Comparison of ENCODE assay signal across 26 mouse cellular contexts in genomic region chr12:24661100-24661499, GRCm38 (mm10). TPM values are rescaled to one million over a fixed set of nuclear protein-coding genes. Genes with fewer than 3 reads are reported as not detected.
DNase-seq lines count a peak whose midpoint lies in the region; ATAC-seq and TF ChIP-seq lines count a peak whose summit lies in the region.
"Had no signal": no experiment of that assay in that cellular context is flagged by ENCODE, and none has a peak within 500 bp of the region (broad histone marks: within the 10 kb centered on the region; RNA-seq: fewer than 3 reads in every experiment).

No protein-coding gene starts in this region.

- H3K9ac ChIP-seq in heart, embryonic 16.5 days (ENCODE audit: low read length): no peak overlapping the region
- H3K9ac ChIP-seq in heart, embryonic 12.5 days: no peak overlapping the region
- H3K9ac ChIP-seq in kidney, embryonic 16.5 days (replicated peaks; ENCODE audit: low read length): no peak overlapping the region
- H3K9ac ChIP-seq in liver, embryonic 16.5 days (ENCODE audit: low read depth, low read length): no peak overlapping the region
- no peak overlapping the region for H3K9ac ChIP-seq in liver, embryonic 11.5 days (ENCODE audit: low read depth, low read length)
- H3K9ac ChIP-seq in liver, postnatal 0 days (replicated peaks): no peak overlapping the region
- H3K9ac ChIP-seq: forebrain, embryonic 13.5 days; liver, embryonic 13.5 days; lung, embryonic 15.5 days; midbrain, embryonic 15.5 days; neural tube, embryonic 15.5 days had no signal

- ATAC-seq in heart, embryonic 16.5 days (replicated peaks; ENCODE audit: extremely low read depth, insufficient read depth, low FRiP score): no peak
- ATAC-seq in heart, embryonic 12.5 days (ENCODE audit: insufficient number of reproducible peaks, low FRiP score): no peak
- no peak for ATAC-seq in kidney, embryonic 16.5 days (ENCODE audit: low FRiP score, low TSS enrichment)
- peak; percentile 77 for ATAC-seq in liver, embryonic 16.5 days (ENCODE audit: low read depth)
- no peak for ATAC-seq in liver, embryonic 11.5 days (replicated peaks; ENCODE audit: low FRiP score)
- peak; percentile 88 for ATAC-seq in liver, postnatal 0 days
- ATAC-seq: forebrain, embryonic 13.5 days; hindbrain, embryonic 16.5 days; midbrain, embryonic 15.5 days; Patski had no signal

- no peaks in the 10 kb centered on the region for H3K9me3 ChIP-seq in heart, embryonic 16.5 days (replicated peaks; ENCODE audit: control insufficient read depth, low read length)
- H3K9me3 ChIP-seq in heart, embryonic 12.5 days (replicated peaks): no peaks in the 10 kb centered on the region
- H3K9me3 ChIP-seq in kidney, embryonic 16.5 days (ENCODE audit: low read length): no peaks in the 10 kb centered on the region
- no peaks in the 10 kb centered on the region for H3K9me3 ChIP-seq in liver, embryonic 16.5 days (replicated peaks; ENCODE audit: control insufficient read depth, low read length)
- H3K9me3 ChIP-seq in liver, embryonic 11.5 days (ENCODE audit: control insufficient read depth, low read length): no peaks in the 10 kb centered on the region
- H3K9me3 ChIP-seq in liver, postnatal 0 days (ENCODE audit: low read length): no peaks in the 10 kb centered on the region
- H3K9me3 ChIP-seq: forebrain, embryonic 13.5 days; liver, embryonic 13.5 days; lung, embryonic 15.5 days; midbrain, embryonic 10.5 days; midbrain, embryonic 15.5 days; neural tube, embryonic 15.5 days had no signal

- no peaks in the 10 kb centered on the region for H3K27me3 ChIP-seq in heart, embryonic 16.5 days (ENCODE audit: control insufficient read depth, insufficient read depth, low read length)
- H3K27me3 ChIP-seq in heart, embryonic 12.5 days (replicated peaks): no peaks in the 10 kb centered on the region
- no peaks in the 10 kb centered on the region for H3K27me3 ChIP-seq in kidney, embryonic 16.5 days (ENCODE audit: insufficient read depth, low read length)
- H3K27me3 ChIP-seq in liver, embryonic 16.5 days (ENCODE audit: control insufficient read depth, insufficient read depth, low read depth, low read length): no peaks in the 10 kb centered on the region
- H3K27me3 ChIP-seq in liver, embryonic 11.5 days (replicated peaks; ENCODE audit: control insufficient read depth, insufficient read depth, low read length): no peaks in the 10 kb centered on the region
- H3K27me3 ChIP-seq in liver, postnatal 0 days (ENCODE audit: insufficient read depth, low read length): no peaks in the 10 kb centered on the region
- H3K27me3 ChIP-seq: forebrain, embryonic 13.5 days; liver, embryonic 13.5 days; lung, embryonic 15.5 days; midbrain, embryonic 15.5 days; neural tube, embryonic 15.5 days; Patski had no signal

- 0 out of 2 replicates have a peak, but pooled peaks have one; percentile 37 for TF ChIP-seq EP300 in liver, postnatal 0 days (IDR thresholded peaks at IDR 0.05; ENCODE audit: low read depth)

- peaks cover 12% of the 10 kb centered on the region for H3K36me3 ChIP-seq in heart, embryonic 16.5 days (ENCODE audit: control insufficient read depth, insufficient read depth)
- H3K36me3 ChIP-seq in heart, embryonic 12.5 days: peaks cover 62% of the 10 kb centered on the region
- peaks cover 49% of the 10 kb centered on the region for H3K36me3 ChIP-seq in kidney, embryonic 16.5 days (ENCODE audit: insufficient read depth, low read length)
- H3K36me3 ChIP-seq in liver, embryonic 16.5 days (ENCODE audit: control insufficient read depth, insufficient read depth): peaks cover 44% of the 10 kb centered on the region
- H3K36me3 ChIP-seq in liver, embryonic 11.5 days (ENCODE audit: control insufficient read depth, insufficient read depth, low read length): peaks cover 27% of the 10 kb centered on the region
- H3K36me3 ChIP-seq in liver, postnatal 0 days (replicated peaks; ENCODE audit: insufficient read depth, low read length): peaks cover 50% of the 10 kb centered on the region

- no peak for TF ChIP-seq CTCF in liver, postnatal 0 days (IDR thresholded peaks at IDR 0.05; ENCODE audit: low read depth)

- 50% methylated on average over 4 of the region's 4 CpGs for WGBS in heart, embryonic 16.5 days
- 83% methylated on average over 4 of the region's 4 CpGs for WGBS in heart, embryonic 12.5 days
- 82% methylated on average over 4 of the region's 4 CpGs for WGBS in kidney, embryonic 16.5 days
- 48% methylated on average over 4 of the region's 4 CpGs for WGBS in liver, embryonic 16.5 days (ENCODE audit: insufficient replicate concordance)
- 74% methylated on average over 4 of the region's 4 CpGs for WGBS in liver, embryonic 11.5 days
- WGBS in liver, postnatal 0 days (ENCODE audit: insufficient replicate concordance): 45% methylated on average over 4 of the region's 4 CpGs

- peaks cover 31% of the 10 kb centered on the region for H3K4me1 ChIP-seq in heart, embryonic 16.5 days (ENCODE audit: control insufficient read depth, insufficient read depth, low read length)
- H3K4me1 ChIP-seq in heart, embryonic 12.5 days (replicated peaks): peaks cover 25% of the 10 kb centered on the region
- H3K4me1 ChIP-seq in kidney, embryonic 16.5 days (ENCODE audit: insufficient read depth, low read length): peaks cover 11% of the 10 kb centered on the region
- H3K4me1 ChIP-seq in liver, embryonic 16.5 days (ENCODE audit: control insufficient read depth, low read depth, low read length): peaks cover 28% of the 10 kb centered on the region
- peaks cover 18% of the 10 kb centered on the region for H3K4me1 ChIP-seq in liver, embryonic 11.5 days (replicated peaks; ENCODE audit: control insufficient read depth, insufficient read depth, low read length)
- peaks cover 37% of the 10 kb centered on the region for H3K4me1 ChIP-seq in liver, postnatal 0 days (ENCODE audit: insufficient read depth)
- H3K4me1 ChIP-seq: lung, embryonic 15.5 days had no signal

- DNase-seq in kidney, adult 18-20 months: peak; percentile 63
- DNase-seq in liver, embryonic 11.5 days (ENCODE audit: low spot score): no peak
- peak; percentile 67 for DNase-seq in liver, postnatal 0 days
- DNase-seq in layer of hippocampus, adult 11-12 months (ENCODE audit: low spot score): no peak
- DNase-seq: adrenal gland, postnatal 14 days; cerebellum, adult 11 months; cerebellum, adult 9-10 months; cerebellum, postnatal 36 days; gastrocnemius, postnatal 10 days; layer of hippocampus, postnatal 36 days; left cerebral cortex, postnatal 4 days; liver, embryonic 13.5 days; thymus, adult 18-20 months; thymus, postnatal 25 days had no signal

- H3K4me2 ChIP-seq in heart, embryonic 16.5 days (ENCODE audit: low read depth, low read length): no peak overlapping the region
- H3K4me2 ChIP-seq in heart, embryonic 12.5 days: no peak overlapping the region
- H3K4me2 ChIP-seq in kidney, embryonic 16.5 days (replicated peaks; ENCODE audit: low read depth, low read length): no peak overlapping the region
- no peak overlapping the region for H3K4me2 ChIP-seq in liver, embryonic 16.5 days (ENCODE audit: low read depth, low read length)
- H3K4me2 ChIP-seq in liver, embryonic 11.5 days: no peak overlapping the region
- 0 out of 2 replicates have a peak overlapping the region, but pooled peaks have one; percentile 18 for H3K4me2 ChIP-seq in liver, postnatal 0 days (ENCODE audit: low read depth, low read length)
- H3K4me2 ChIP-seq: forebrain, embryonic 13.5 days; liver, embryonic 13.5 days; lung, embryonic 15.5 days; midbrain, embryonic 15.5 days; neural tube, embryonic 15.5 days had no signal

- no peak overlapping the region for H3K4me3 ChIP-seq in heart, embryonic 16.5 days (ENCODE audit: low read length)
- H3K4me3 ChIP-seq in heart, embryonic 12.5 days: no peak overlapping the region
- H3K4me3 ChIP-seq in kidney, embryonic 16.5 days (ENCODE audit: low read length): no peak overlapping the region
- H3K4me3 ChIP-seq in liver, embryonic 16.5 days (ENCODE audit: low read depth, low read length): no peak overlapping the region
- H3K4me3 ChIP-seq in liver, embryonic 11.5 days (ENCODE audit: low read depth, low read length): no peak overlapping the region
- no peak overlapping the region for H3K4me3 ChIP-seq in liver, postnatal 0 days (ENCODE audit: low read depth, low read length)
- H3K4me3 ChIP-seq: forebrain, embryonic 13.5 days; liver, embryonic 13.5 days; lung, embryonic 15.5 days; midbrain, embryonic 10.5 days; midbrain, embryonic 15.5 days; neural tube, embryonic 15.5 days had no signal

- peak overlapping the region; percentile 58 for H3K27ac ChIP-seq in heart, embryonic 16.5 days (ENCODE audit: low read length)
- H3K27ac ChIP-seq in heart, embryonic 12.5 days (ENCODE audit: poor library complexity, severe bottlenecking): no peak overlapping the region
- no peak overlapping the region for H3K27ac ChIP-seq in kidney, embryonic 16.5 days (ENCODE audit: low read length)
- peak overlapping the region; percentile 21; the same call in 1 of the 2 replicates for H3K27ac ChIP-seq in liver, embryonic 16.5 days (ENCODE audit: low read length)
- H3K27ac ChIP-seq in liver, embryonic 11.5 days (ENCODE audit: low read depth, low read length): no peak overlapping the region
- H3K27ac ChIP-seq in liver, postnatal 0 days (ENCODE audit: low read depth): peak overlapping the region; percentile 62; the same call in 1 of the 2 replicates
- H3K27ac ChIP-seq: forebrain, embryonic 13.5 days; liver, embryonic 13.5 days; lung, embryonic 15.5 days; midbrain, embryonic 10.5 days; midbrain, embryonic 15.5 days; neural tube, embryonic 15.5 days; stomach, postnatal 0 days had no signal

RNA-seq across cellular contexts. Expression of gene Klf11, which starts 10.0 kb away (rescaled TPM):
- 20.3 and 21.1 TPM in 2 replicates for polyA plus RNA-seq in heart, embryonic 16.5 days (2015; fragmentation: Nextera tagmentation; extraction: Ambion mirVana)
- polyA plus RNA-seq in heart, embryonic 12.5 days (2016; fragmentation: Nextera tagmentation; extraction: Ambion mirVana): 20.6 and 21.6 TPM in 2 replicates
- 15.6 and 17.0 TPM in 2 replicates for polyA plus RNA-seq in kidney, embryonic 16.5 days (2015; fragmentation: Nextera tagmentation; extraction: Ambion mirVana)
- polyA plus RNA-seq in liver, embryonic 16.5 days (2015; fragmentation: Nextera tagmentation; extraction: Ambion mirVana): 9.3 and 9.7 TPM in 2 replicates
- polyA plus RNA-seq in liver, embryonic 11.5 days (2014; fragmentation: Nextera tagmentation; extraction: Ambion mirVana): 8.7 and 12.1 TPM in 2 replicates
- 4.0 and 5.3 TPM in 2 replicates for polyA plus RNA-seq in liver, postnatal 0 days (2015; fragmentation: Nextera tagmentation; extraction: Ambion mirVana)

RNA-seq across cellular contexts. Expression of gene Cys1, which starts 20.5 kb away (rescaled TPM):
- 0.97 and 1.5 TPM in 2 replicates for polyA plus RNA-seq in heart, embryonic 16.5 days (2015; fragmentation: Nextera tagmentation; extraction: Ambion mirVana)
- polyA plus RNA-seq in heart, embryonic 12.5 days (2016; fragmentation: Nextera tagmentation; extraction: Ambion mirVana): 0.76 and 1.0 TPM in 2 replicates
- polyA plus RNA-seq in kidney, embryonic 16.5 days (2015; fragmentation: Nextera tagmentation; extraction: Ambion mirVana): 11.1 and 13.2 TPM in 2 replicates
- polyA plus RNA-seq in liver, embryonic 16.5 days (2015; fragmentation: Nextera tagmentation; extraction: Ambion mirVana): 0.37 and 0.67 TPM in 2 replicates
- 0.49 and 1.1 TPM in 2 replicates for polyA plus RNA-seq in liver, embryonic 11.5 days (2014; fragmentation: Nextera tagmentation; extraction: Ambion mirVana)
- 0.31 and 0.50 TPM in 2 replicates for polyA plus RNA-seq in liver, postnatal 0 days (2015; fragmentation: Nextera tagmentation; extraction: Ambion mirVana)

RNA-seq across cellular contexts. Expression of gene Rrm2, which starts 46.9 kb away (rescaled TPM):
- polyA plus RNA-seq in heart, embryonic 16.5 days (2015; fragmentation: Nextera tagmentation; extraction: Ambion mirVana): 231 and 265 TPM in 2 replicates
- 280 and 281 TPM in 2 replicates for polyA plus RNA-seq in heart, embryonic 12.5 days (2016; fragmentation: Nextera tagmentation; extraction: Ambion mirVana)
- polyA plus RNA-seq in kidney, embryonic 16.5 days (2015; fragmentation: Nextera tagmentation; extraction: Ambion mirVana): 215 and 225 TPM in 2 replicates
- 418 and 451 TPM in 2 replicates for polyA plus RNA-seq in liver, embryonic 16.5 days (2015; fragmentation: Nextera tagmentation; extraction: Ambion mirVana)
- 422 and 475 TPM in 2 replicates for polyA plus RNA-seq in liver, embryonic 11.5 days (2014; fragmentation: Nextera tagmentation; extraction: Ambion mirVana)
- 235 and 276 TPM in 2 replicates for polyA plus RNA-seq in liver, postnatal 0 days (2015; fragmentation: Nextera tagmentation; extraction: Ambion mirVana)

Comparison
In these comparisons a context has a peak if more than half of its experiments do, and no peak if none do; other contexts are left out.
1. ATAC-seq: peak in liver, embryonic 16.5 days (single experiment) and liver, postnatal 0 days (single experiment); none in heart, embryonic 16.5 days (single experiment), heart, embryonic 12.5 days (single experiment), kidney, embryonic 16.5 days (single experiment) and liver, embryonic 11.5 days (single experiment).
2. H3K27ac ChIP-seq: peak in heart, embryonic 16.5 days (single experiment), liver, embryonic 16.5 days (single experiment) and liver, postnatal 0 days (single experiment); none in heart, embryonic 12.5 days (single experiment), kidney, embryonic 16.5 days (single experiment) and liver, embryonic 11.5 days (single experiment).
3. DNase-seq: peak in kidney, adult 18-20 months (single experiment) and liver, postnatal 0 days (single experiment); none in liver, embryonic 11.5 days (single experiment) and layer of hippocampus, adult 11-12 months (single experiment).